Mouse (Mus musculus) urinary bladder, postnatal 4 days (tissue): ENCODE measurements around the gene Dnajc4.

Source experiments
- DNase-seq, 2 experiments: peaks; one replicate each; pipeline ENCODE4 v3.0.0; 2021 to 2022; ENCODE audit warnings: low spot score in 2 of 2

Dnajc4 gene

DNA sequence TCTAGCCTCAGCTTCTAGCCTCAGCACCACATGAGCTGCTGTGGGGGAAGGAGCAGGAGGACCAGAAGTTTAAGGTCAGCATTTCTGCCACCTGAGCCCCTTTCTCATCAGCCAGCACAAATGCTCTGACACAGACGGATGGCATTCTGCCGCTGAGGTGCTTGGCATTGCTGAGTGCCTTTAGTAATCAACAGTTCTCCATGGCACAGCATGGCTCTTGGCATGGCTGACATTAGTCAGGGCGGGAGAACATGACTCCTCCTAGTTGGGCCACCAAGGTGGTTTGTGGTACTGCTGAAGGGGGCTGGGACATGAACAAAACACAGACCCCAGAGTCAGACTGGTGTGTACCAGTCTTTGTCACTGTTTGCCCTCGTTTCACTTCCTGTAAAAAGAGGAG, 44.2 kb downstream of the Dnajc4 start:
- DNase-seq = no peak

DNA sequence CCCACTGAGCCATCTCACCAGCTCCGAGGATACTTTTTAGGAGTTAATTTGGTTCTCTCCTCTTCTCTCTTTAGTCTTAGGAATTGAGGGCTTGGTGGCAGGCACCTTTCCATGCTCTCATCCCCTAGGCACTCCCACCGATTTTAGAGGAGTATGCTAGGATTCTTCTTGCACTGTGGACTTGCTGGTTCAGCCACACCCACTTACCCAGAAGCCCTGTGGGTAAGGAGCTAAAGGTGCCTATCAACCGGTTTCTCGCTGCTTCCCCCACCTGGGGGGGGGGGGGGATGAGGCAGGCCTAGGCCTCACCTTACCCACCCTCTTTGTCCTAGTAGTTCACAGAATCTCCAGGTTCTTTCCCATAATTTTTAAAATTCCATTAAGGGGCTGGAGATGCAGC, 44.6 kb downstream of the Dnajc4 start:
- no peak for DNase-seq

GRCm38 (mm10) chr19:6943709-6944108, 48.7 kb downstream of the Dnajc4 start:
- no peak for DNase-seq

DNA sequence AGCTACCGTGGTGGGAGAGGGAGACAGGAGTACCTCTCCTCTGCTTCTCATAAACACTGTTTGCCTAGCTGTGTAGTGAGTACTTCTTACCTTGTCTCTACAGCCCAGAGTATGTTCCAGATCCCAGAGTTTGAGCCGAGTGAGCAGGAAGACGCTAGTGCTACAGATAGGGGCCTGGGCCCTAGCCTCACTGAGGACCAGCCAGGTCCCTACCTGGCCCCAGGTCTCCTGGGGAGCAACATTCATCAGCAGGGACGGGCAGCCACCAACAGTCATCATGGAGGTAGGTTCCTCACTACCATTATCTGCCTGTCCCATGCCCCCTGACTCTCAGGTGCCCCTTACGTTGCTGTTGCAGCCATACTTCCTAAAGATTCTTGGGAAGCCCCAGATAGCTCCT, 49.6 kb downstream of the Dnajc4 start:
- peak in 1 of 2 experiments; percentile 55 for DNase-seq

- peak; percentile 94 to 95 for DNase-seq
Observed at GRCm38 (mm10) chr19:6942249-6942691, 50.1 kb downstream of the Dnajc4 start, which contains the start of gene Gpr137. Gpr137 (minus strand) TSS chr19:6942480.

DNA sequence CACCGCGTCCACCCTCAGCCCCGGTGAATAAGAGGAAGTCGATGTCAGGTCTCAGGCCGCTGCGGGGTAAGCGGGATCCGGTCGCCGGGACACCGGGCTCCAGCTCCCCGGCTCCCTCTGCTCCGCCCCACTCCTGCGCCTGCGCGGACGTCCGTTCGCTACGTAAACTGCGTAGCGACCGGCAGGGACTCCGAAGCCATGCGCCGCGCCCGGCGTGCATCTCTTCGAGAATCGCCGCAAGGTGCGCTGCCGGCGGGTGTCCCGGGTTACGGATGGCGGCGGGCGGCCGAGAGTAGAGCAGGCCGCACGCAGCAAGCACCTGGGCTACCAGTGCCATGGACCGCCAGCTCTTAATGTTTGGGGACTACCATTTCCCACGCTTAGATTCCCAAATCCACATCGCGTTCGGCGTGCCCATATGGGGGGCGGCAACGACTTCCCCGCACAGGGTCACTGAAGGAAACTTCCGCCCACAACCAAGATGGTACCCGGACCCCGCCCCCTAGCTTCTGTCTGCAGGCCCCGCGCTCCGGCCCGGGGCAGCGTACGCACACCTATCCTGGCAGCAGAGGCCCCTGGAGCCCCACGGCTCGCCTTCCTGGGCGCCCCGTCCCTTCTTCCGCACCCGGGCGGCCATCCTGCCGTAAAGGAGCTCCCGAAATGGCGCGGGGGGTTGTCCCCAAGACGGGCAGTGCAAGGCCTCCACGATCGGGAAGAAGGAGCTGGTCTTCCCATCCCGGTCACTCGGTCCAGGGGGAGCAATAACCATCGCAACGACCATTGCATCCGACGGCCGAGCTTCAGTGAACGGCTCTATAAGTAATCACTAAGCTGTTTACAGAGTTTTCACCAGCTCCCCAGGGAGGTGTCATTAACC, 50.8 kb downstream of the Dnajc4 start, which contains the start of gene Bad:
Bad (plus strand) TSS at position 490 of the 877 bp plus-strand sequence.
- peak; percentile 92 to 96 for DNase-seq

DNA sequence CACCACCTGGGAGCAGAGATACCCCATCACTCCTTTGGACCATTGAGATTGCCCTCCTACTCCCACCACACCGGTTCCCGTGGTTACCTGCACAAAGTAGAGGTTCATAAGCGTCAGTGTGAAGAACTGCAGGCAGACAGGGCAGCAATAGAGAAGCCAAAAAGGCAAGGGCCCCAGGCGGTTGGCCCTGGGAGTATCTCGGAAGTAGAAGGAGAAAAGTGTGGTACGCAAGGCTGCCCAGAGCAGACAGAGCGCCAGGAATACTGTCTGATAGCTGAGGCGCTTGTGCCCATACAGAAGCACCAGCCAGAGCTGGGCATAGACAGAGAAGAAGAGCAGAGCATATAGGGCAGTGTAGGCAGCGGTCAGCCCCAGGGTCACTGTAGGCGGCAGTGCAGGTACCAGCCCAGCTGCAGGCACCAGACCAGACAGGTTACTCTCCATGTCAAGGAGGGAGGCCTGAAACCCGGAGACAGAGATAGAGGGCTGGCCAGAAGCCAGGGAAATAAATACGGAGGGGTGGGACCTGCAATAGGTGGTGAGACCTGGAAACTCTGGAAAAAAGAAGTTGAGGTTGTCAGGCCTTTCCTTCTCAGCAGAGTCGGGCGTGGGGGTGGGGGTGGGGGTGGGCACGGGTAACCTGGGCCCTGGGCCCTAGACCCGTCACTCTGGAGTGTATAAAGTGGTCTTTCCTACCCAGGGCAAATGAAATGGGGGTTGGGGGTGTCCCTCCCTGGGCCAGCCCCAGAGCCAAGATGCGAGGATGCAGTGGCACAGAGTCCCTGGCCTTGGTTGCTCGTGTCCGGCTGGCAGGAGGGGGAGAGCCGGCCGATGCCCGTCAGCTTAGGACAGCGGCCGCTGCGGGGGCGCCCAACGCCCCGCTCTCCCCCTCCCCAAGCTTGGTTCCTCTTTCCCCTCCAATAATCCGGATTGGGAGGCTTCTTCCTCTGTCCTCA, 51.7 kb downstream of the Dnajc4 start:
- peak in 1 of 2 experiments; percentile 58 for DNase-seq

- DNase-seq = no peak
Observed at GRCm38 (mm10) chr19:6939106-6940002, 53.0 kb downstream of the Dnajc4 start.
